Mouse (Mus musculus): ENCODE measurements around the gene Slc41a2.

GRCm38 (mm10) chr10:83293352-83293751, 44.3 kb downstream of the Slc41a2 start:
- TF ChIP-seq ZMIZ1 (IDR thresholded peaks at IDR 0.05; ENCODE audit: low read depth, low read length), result no peak
- no peak for TF ChIP-seq KAT2A (IDR thresholded peaks at IDR 0.05; ENCODE audit: insufficient replicate concordance, low read length)
- no peak for TF ChIP-seq RCOR1 (conservative IDR thresholded peaks at IDR 0.05; ENCODE audit: low read depth, low read length)
- no peak for TF ChIP-seq NELFE (IDR thresholded peaks at IDR 0.05; ENCODE audit: low read depth, low read length)
- no peak for TF ChIP-seq CTCF (conservative IDR thresholded peaks at IDR 0.05 in 1 of 2, IDR thresholded peaks at IDR 0.05 in 1 of 2; ENCODE audit: low read depth in 2 of 2, low read length in 2 of 2)
- TF ChIP-seq USF1 (IDR thresholded peaks at IDR 0.05; ENCODE audit: low read depth, low read length), result no peak
- no peak for TF ChIP-seq GABPA (IDR thresholded peaks at IDR 0.05; ENCODE audit: insufficient replicate concordance, low read depth, low read length)
- no peak for TF ChIP-seq TBP (conservative IDR thresholded peaks at IDR 0.05; ENCODE audit: low read depth, low read length)
- no peak for TF ChIP-seq POLR2A (IDR thresholded peaks at IDR 0.05; ENCODE audit: low read depth, low read length)
- TF ChIP-seq BHLHE40 (IDR thresholded peaks at IDR 0.05; ENCODE audit: low read depth, low read length), result no peak
- TF ChIP-seq E2F4 (IDR thresholded peaks at IDR 0.05; ENCODE audit: insufficient replicate concordance, low read depth, low read length), result no peak

Data from CH12.LX (cell line).